Mouse (Mus musculus): ENCODE measurements around the gene Olfr905. TPM values are rescaled to one million over a fixed set of nuclear protein-coding genes. Genes with fewer than 3 reads are reported as not detected.

Gene Olfr905
- not detected in 2 replicates for polyA plus RNA-seq (2014; fragmentation: Nextera tagmentation; extraction: Ambion mirVana)

DNA sequence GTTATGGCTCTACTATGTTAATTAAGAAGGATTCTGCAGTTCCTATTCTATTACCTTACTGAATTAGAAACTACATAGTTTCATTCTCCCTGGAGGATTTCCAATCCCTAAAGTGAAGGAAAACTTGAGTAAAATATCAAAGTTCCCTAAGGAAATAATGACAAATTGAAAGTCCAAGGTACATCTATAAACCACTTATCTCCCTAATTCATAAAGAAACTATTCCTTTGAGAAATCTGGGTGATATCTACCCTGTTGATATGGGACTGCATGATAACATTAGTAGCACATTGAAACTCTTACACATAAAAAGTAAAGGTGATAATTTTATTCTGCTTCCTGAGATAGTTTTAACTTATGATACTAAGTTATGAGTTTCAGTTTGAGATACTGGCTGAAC, at the start of gene Olfr905:
Gene Olfr905 (plus strand): TSS at position 301 of the 400 bp plus-strand sequence.
- H3K4me3 ChIP-seq (replicated peaks; ENCODE audit: low read depth, low read length) = no peak within 1 kb of the TSS
- H3K27ac ChIP-seq (replicated peaks; ENCODE audit: low read depth, low read length) = no peak within 1 kb of the TSS
- H3K9me3 ChIP-seq (ENCODE audit: control insufficient read depth, low read length) = no peaks in the 10 kb centered on the region
- H3K27me3 ChIP-seq (ENCODE audit: control insufficient read depth, insufficient read depth, low read length) = no peaks in the 10 kb centered on the region
- no peaks in the 10 kb centered on the region for H3K36me3 ChIP-seq (ENCODE audit: control insufficient read depth, insufficient read depth, low read length)
- ATAC-seq (ENCODE audit: low FRiP score, low TSS enrichment) (no peak), DNase-seq (no peak)
- H3K4me2 ChIP-seq (ENCODE audit: low read length) = no peak within 1 kb of the TSS
- H3K9ac ChIP-seq (replicated peaks; ENCODE audit: low read length) = no peak within 1 kb of the TSS
- H3K4me1 ChIP-seq (ENCODE audit: control insufficient read depth, insufficient read depth, low read length) = no peaks in the 10 kb centered on the region

DNA sequence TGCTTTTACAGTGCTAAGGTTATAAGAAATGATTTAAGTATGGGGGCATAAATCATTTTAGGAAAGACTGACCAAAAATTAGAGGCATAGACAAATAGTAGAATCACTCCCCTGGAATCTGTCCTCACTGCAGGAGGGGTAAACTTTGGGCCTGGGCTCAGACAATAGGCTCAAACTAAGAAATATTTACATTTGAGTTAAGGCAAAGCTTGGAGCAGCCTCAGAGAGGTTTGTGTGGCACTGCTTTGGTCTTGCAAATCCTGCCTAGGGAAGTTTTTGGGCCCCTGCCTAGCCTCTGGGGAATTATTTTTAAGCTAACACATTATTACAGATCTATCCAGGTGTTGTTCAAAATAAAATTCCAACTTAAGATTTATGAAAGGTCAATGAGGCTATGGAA, 47.1 kb upstream of the Olfr905 start:
- no peaks in the 10 kb centered on the region for H3K9me3 ChIP-seq (ENCODE audit: control insufficient read depth, low read length)
- H3K4me2 ChIP-seq (ENCODE audit: low read length) = no peak overlapping the region
- H3K4me3 ChIP-seq (replicated peaks; ENCODE audit: low read depth, low read length) = no peak overlapping the region
- H3K27ac ChIP-seq (replicated peaks; ENCODE audit: low read depth, low read length) = no peak overlapping the region
- no peak for DNase-seq
- no peak for ATAC-seq (ENCODE audit: low FRiP score, low TSS enrichment)
- H3K4me1 ChIP-seq (ENCODE audit: control insufficient read depth, insufficient read depth, low read length) = no peaks in the 10 kb centered on the region
- H3K9ac ChIP-seq (replicated peaks; ENCODE audit: low read length) = no peak overlapping the region
- H3K27me3 ChIP-seq (ENCODE audit: control insufficient read depth, insufficient read depth, low read length) = no peaks in the 10 kb centered on the region
- no peaks in the 10 kb centered on the region for H3K36me3 ChIP-seq (ENCODE audit: control insufficient read depth, insufficient read depth, low read length)

DNA sequence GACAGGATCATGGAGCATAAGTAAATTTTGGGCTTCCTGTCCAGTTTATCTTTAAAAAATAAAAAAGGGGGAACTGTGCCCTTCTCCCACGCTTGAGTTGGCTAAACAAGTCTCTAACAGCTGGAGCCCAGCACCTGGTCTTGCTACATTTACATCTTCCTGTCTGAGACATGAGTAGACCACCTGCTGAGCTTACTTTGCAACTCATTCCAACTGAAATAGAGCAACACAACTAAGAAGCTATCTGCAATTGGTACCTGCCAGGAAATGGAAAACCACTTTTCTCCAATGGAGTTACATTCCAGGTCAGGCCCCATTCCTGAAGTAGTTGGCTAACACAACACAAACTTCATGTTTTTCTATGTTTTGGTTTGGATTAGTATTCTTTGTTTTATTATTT, 43.9 kb upstream of the Olfr905 start:
- no peak overlapping the region for H3K27ac ChIP-seq (replicated peaks; ENCODE audit: low read depth, low read length)
- no peak overlapping the region for H3K4me2 ChIP-seq (ENCODE audit: low read length)
- no peak overlapping the region for H3K9ac ChIP-seq (replicated peaks; ENCODE audit: low read length)
- H3K27me3 ChIP-seq (ENCODE audit: control insufficient read depth, insufficient read depth, low read length) = no peaks in the 10 kb centered on the region
- H3K4me1 ChIP-seq (ENCODE audit: control insufficient read depth, insufficient read depth, low read length) = no peaks in the 10 kb centered on the region
- DNase-seq = no peak
- no peak for ATAC-seq (ENCODE audit: low FRiP score, low TSS enrichment)
- 65% methylated on average over 1 of the region's 1 CpGs for WGBS
- no peak overlapping the region for H3K4me3 ChIP-seq (replicated peaks; ENCODE audit: low read depth, low read length)
- no peaks in the 10 kb centered on the region for H3K9me3 ChIP-seq (ENCODE audit: control insufficient read depth, low read length)
- no peaks in the 10 kb centered on the region for H3K36me3 ChIP-seq (ENCODE audit: control insufficient read depth, insufficient read depth, low read length)

DNA sequence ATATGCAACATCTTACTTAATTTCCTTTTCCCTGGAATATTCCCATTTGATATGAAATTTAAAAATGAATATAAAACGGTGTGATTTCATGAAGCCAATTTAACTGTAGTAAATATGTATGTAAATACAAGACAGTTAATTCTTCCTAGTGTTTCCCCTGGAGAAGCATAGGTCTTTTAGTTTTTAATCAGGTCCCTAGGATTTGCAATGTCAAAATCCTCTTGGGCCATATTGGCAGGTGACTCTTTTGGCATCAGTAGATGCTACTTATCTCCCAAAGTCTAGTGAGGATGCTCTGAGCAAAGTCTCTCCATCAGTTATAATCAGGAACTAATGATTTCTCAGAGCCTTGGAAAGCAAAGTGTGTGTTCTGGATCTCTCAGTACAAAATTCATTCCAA, 41.8 kb upstream of the Olfr905 start, which contains the start of gene Olfr901:
Gene Olfr901 (plus strand): TSS at position 301 of the 400 bp plus-strand sequence.
- H3K27ac ChIP-seq (replicated peaks; ENCODE audit: low read depth, low read length) = no peak within 1 kb of the TSS
- no peaks in the 10 kb centered on the region for H3K36me3 ChIP-seq (ENCODE audit: control insufficient read depth, insufficient read depth, low read length)
- no peak for DNase-seq
- 87% methylated on average over 1 of the region's 1 CpGs for WGBS
- no peak for ATAC-seq (ENCODE audit: low FRiP score, low TSS enrichment)
- H3K27me3 ChIP-seq (ENCODE audit: control insufficient read depth, insufficient read depth, low read length) = no peaks in the 10 kb centered on the region
- H3K4me2 ChIP-seq (ENCODE audit: low read length) = no peak within 1 kb of the TSS
- H3K9me3 ChIP-seq (ENCODE audit: control insufficient read depth, low read length) = no peaks in the 10 kb centered on the region
- no peak within 1 kb of the TSS for H3K9ac ChIP-seq (replicated peaks; ENCODE audit: low read length)
- H3K4me1 ChIP-seq (ENCODE audit: control insufficient read depth, insufficient read depth, low read length) = no peaks in the 10 kb centered on the region
- H3K4me3 ChIP-seq (replicated peaks; ENCODE audit: low read depth, low read length) = no peak within 1 kb of the TSS

DNA sequence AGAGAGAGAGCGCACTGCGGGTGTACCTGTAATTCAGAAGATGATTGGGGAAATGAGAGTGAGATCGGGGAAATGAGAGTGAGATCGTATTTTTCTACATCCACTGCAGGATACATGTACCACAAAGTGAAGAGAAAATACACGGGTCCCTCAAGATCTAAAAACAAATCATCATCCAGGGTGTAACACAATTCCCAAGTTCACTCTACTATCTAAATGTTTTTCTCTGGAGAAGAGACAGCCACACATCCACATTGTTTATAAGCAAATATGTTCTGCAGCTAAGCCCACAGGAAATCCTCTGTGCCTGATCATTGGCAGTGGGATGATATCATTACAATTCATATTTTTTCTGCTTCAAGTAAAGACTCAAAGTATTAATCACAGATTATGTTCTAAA, 23.6 kb upstream of the Olfr905 start, which contains the start of gene Olfr902:
Gene Olfr902 (plus strand): TSS at position 301 of the 400 bp plus-strand sequence.
- DNase-seq = no peak
- no peak within 1 kb of the TSS for H3K9ac ChIP-seq (replicated peaks; ENCODE audit: low read length)

DNA sequence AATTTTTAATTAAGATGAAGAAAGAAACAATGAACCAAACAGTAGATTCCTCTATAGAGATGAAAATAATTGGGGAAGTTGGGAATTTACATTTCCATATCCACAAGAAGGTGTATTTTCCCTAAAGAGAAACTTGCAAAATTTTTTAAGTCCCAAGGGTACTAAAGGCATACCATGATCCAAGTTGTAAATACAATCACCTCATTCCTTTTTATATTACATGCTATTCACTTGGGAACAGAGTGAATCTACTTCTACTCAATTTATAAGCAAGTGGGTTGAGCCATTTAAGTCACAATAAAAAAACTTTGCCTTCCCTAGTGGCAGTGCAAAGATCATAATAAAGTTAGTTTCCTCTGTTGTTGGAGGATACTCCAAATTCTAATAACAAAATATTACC, 8.1 kb upstream of the Olfr905 start, which contains the start of gene Olfr904:
Gene Olfr904 (plus strand): TSS at position 301 of the 400 bp plus-strand sequence.
- no peak within 1 kb of the TSS for H3K27ac ChIP-seq (replicated peaks; ENCODE audit: low read depth, low read length)
- H3K9ac ChIP-seq (replicated peaks; ENCODE audit: low read length) = no peak within 1 kb of the TSS
- no peak within 1 kb of the TSS for H3K4me2 ChIP-seq (ENCODE audit: low read length)
- H3K9me3 ChIP-seq (ENCODE audit: control insufficient read depth, low read length) = no peaks in the 10 kb centered on the region
- H3K4me1 ChIP-seq (ENCODE audit: control insufficient read depth, insufficient read depth, low read length) = no peaks in the 10 kb centered on the region
- no peak for ATAC-seq (ENCODE audit: low FRiP score, low TSS enrichment)
- H3K4me3 ChIP-seq (replicated peaks; ENCODE audit: low read depth, low read length) = no peak within 1 kb of the TSS
- no peaks in the 10 kb centered on the region for H3K36me3 ChIP-seq (ENCODE audit: control insufficient read depth, insufficient read depth, low read length)
- H3K27me3 ChIP-seq (ENCODE audit: control insufficient read depth, insufficient read depth, low read length) = no peaks in the 10 kb centered on the region
- no peak for DNase-seq

More for the DNA sequence above, 23.6 kb upstream of the Olfr905 start, which contains the start of gene Olfr902:
- H3K9me3 ChIP-seq (ENCODE audit: control insufficient read depth, low read length) = no peaks in the 10 kb centered on the region
- 92% methylated on average over 5 of the region's 5 CpGs for WGBS
- no peaks in the 10 kb centered on the region for H3K36me3 ChIP-seq (ENCODE audit: control insufficient read depth, insufficient read depth, low read length)
- H3K4me2 ChIP-seq (ENCODE audit: low read length) = no peak within 1 kb of the TSS
- H3K27me3 ChIP-seq (ENCODE audit: control insufficient read depth, insufficient read depth, low read length) = no peaks in the 10 kb centered on the region
- ATAC-seq (ENCODE audit: low FRiP score, low TSS enrichment) = no peak
- H3K4me1 ChIP-seq (ENCODE audit: control insufficient read depth, insufficient read depth, low read length) = no peaks in the 10 kb centered on the region
- no peak within 1 kb of the TSS for H3K4me3 ChIP-seq (replicated peaks; ENCODE audit: low read depth, low read length)
- H3K27ac ChIP-seq (replicated peaks; ENCODE audit: low read depth, low read length) = no peak within 1 kb of the TSS

DNA sequence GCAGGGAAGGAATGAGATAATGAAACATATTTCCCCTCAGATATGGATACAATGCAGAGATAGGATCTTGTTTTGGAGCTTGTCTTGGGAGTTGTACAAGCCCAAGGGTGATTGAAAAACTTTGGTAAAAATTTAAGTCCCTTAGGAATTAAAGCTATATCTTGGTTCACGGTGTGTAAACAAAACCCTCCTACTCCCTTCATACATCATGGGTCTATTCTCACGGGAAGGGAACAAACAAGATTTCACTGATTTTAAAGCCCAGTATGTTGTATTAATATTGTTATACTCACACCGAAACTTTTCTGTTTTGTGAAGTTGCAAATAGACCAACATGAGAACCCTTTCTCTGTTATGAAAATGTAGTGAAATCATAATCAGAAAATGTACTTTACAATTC, 15.9 kb downstream of the Olfr905 start, which contains the start of gene Olfr906:
Gene Olfr906 (plus strand): TSS at position 301 of the 400 bp plus-strand sequence.
- no peak within 1 kb of the TSS for H3K4me3 ChIP-seq (replicated peaks; ENCODE audit: low read depth, low read length)
- H3K9ac ChIP-seq (replicated peaks; ENCODE audit: low read length) = no peak within 1 kb of the TSS
- DNase-seq = no peak
- 94% methylated on average over 3 of the region's 3 CpGs for WGBS
- no peak within 1 kb of the TSS for H3K4me2 ChIP-seq (ENCODE audit: low read length)
- H3K27me3 ChIP-seq (ENCODE audit: control insufficient read depth, insufficient read depth, low read length) = no peaks in the 10 kb centered on the region
- H3K36me3 ChIP-seq (ENCODE audit: control insufficient read depth, insufficient read depth, low read length) = no peaks in the 10 kb centered on the region
- H3K4me1 ChIP-seq (ENCODE audit: control insufficient read depth, insufficient read depth, low read length) = no peaks in the 10 kb centered on the region
- H3K27ac ChIP-seq (replicated peaks; ENCODE audit: low read depth, low read length) = no peak within 1 kb of the TSS
- no peak for ATAC-seq (ENCODE audit: low FRiP score, low TSS enrichment)
- H3K9me3 ChIP-seq (ENCODE audit: control insufficient read depth, low read length) = no peaks in the 10 kb centered on the region

DNA sequence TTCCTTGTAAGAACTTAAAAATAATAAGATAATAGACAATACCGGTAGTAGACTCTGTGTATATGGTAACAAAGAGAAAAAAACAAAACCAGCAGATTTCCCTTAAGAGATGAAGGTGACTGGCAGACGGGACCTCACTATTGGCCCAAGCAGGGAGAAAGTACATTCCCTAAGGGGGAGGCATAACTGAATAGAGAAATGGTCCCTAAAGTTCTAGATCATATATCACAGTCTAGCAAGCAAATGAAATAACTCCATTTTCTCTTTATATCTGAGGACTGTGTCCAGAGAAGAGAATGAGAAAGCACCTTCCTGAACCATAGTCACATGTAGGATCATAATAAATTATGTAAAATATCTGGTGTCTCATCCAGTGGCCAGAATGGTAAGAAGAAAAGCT, 24.6 kb downstream of the Olfr905 start, which contains the start of gene Olfr907:
Gene Olfr907 (plus strand): TSS at position 301 of the 400 bp plus-strand sequence.
- Histone ChIP-seq H3K27me3 (ENCODE audit: control insufficient read depth, insufficient read depth, low read length) (no peaks in the 10 kb centered on the region), H3K27ac (replicated peaks; ENCODE audit: low read depth, low read length) (no peak within 1 kb of the TSS), H3K4me2 (ENCODE audit: low read length) (no peak within 1 kb of the TSS), H3K4me1 (ENCODE audit: control insufficient read depth, insufficient read depth, low read length) (no peaks in the 10 kb centered on the region), H3K4me3 (replicated peaks; ENCODE audit: low read depth, low read length) (no peak within 1 kb of the TSS), H3K36me3 (ENCODE audit: control insufficient read depth, insufficient read depth, low read length) (no peaks in the 10 kb centered on the region), H3K9ac (replicated peaks; ENCODE audit: low read length) (no peak within 1 kb of the TSS), H3K9me3 (ENCODE audit: control insufficient read depth, low read length) (no peaks in the 10 kb centered on the region)
- 89% methylated on average over 2 of the region's 2 CpGs for WGBS
- ATAC-seq (ENCODE audit: low FRiP score, low TSS enrichment) (no peak), DNase-seq (no peak)

DNA sequence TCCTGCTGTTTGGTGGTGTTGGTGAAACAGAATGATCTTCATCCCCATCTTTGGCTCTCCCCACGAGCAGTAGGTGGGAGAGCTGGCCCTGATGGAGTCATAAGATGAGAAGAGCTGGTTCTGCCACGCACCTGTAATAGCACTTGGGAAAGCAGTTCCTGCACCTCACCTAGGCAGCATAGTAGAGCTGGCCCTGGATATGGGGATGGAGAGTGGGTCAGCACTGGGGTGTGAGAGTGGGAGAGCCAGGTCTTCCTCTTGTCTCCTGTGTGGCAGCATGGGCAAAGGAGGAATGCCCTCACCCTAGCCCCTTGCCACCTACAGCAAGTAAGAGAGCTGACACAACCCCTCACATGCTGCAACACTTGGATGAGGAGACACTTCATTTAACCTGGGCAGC, 41.4 kb downstream of the Olfr905 start:
- WGBS = 74% methylated on average over 2 of the region's 2 CpGs
- Histone ChIP-seq H3K9me3 (ENCODE audit: control insufficient read depth, low read length) (no peaks in the 10 kb centered on the region), H3K27me3 (ENCODE audit: control insufficient read depth, insufficient read depth, low read length) (no peaks in the 10 kb centered on the region), H3K9ac (replicated peaks; ENCODE audit: low read length) (no peak overlapping the region), H3K4me1 (ENCODE audit: control insufficient read depth, insufficient read depth, low read length) (no peaks in the 10 kb centered on the region), H3K4me2 (ENCODE audit: low read length) (no peak overlapping the region), H3K36me3 (ENCODE audit: control insufficient read depth, insufficient read depth, low read length) (no peaks in the 10 kb centered on the region), H3K4me3 (replicated peaks; ENCODE audit: low read depth, low read length) (no peak overlapping the region), H3K27ac (replicated peaks; ENCODE audit: low read depth, low read length) (no peak overlapping the region)
- no peak; the same call in 1 of the 2 replicates for ATAC-seq (ENCODE audit: low FRiP score, low TSS enrichment)
- no peak for DNase-seq
